Mouse (Mus musculus) MEL (cell line): ENCODE results near the gene Smyd3. TPM values are rescaled to one million over a fixed set of nuclear protein-coding genes. Genes with fewer than 3 reads are reported as not detected.

Experiments
- DNase-seq: peaks from one replicate; pipeline ENCODE4 v3.0.0; 2011; ENCODE audit warnings: low read depth, low spot score
- H3K27ac ChIP-seq: 2 replicates; pipeline ENCODE4 v1.5.1; 2012; ENCODE audit warnings: low read depth, mild to moderate bottlenecking, control low read depth, low read length, moderate library complexity; ENCODE audit not compliant: control insufficient read depth
- H3K27me3 ChIP-seq, 2 experiments: fragments of 150-350 bp in 1 of 2; sonication (generic) in 1 of 2; 2 replicates each; pipeline ENCODE4 v1.6.1; 2012; ENCODE audit warnings: low read length in 2 of 2, mild to moderate bottlenecking in 2 of 2, improper control_type of control experiment in 1 of 2, moderate library complexity in 1 of 2; ENCODE audit not compliant: insufficient read depth in 2 of 2, control insufficient read depth in 1 of 2
- H3K36me3 ChIP-seq, 2 experiments: 2 replicates each; pipeline ENCODE4 v1.6.1; 2012 to 2014; ENCODE audit warnings: low read length in 2 of 2, improper control_type of control experiment in 1 of 2, inconsistent platforms in 1 of 2, mild to moderate bottlenecking in 1 of 2; ENCODE audit not compliant: insufficient read depth in 2 of 2, control insufficient read depth in 1 of 2
- H3K4me1 ChIP-seq, 2 experiments: fragments of 150-350 bp in 1 of 2; sonication (generic) in 1 of 2; 2 replicates each; pipeline ENCODE4 v1.6.1; 2012; ENCODE audit warnings: low read length in 2 of 2, improper control_type of control experiment in 1 of 2, mild to moderate bottlenecking in 1 of 2; ENCODE audit not compliant: insufficient read depth in 2 of 2, control insufficient read depth in 1 of 2
- H3K4me3 ChIP-seq, 2 experiments: fragments of 150-350 bp in 1 of 2; sonication (generic) in 1 of 2; 2 replicates each; pipeline ENCODE4 v1.5.1; 2012; ENCODE audit warnings: low read depth in 2 of 2, low read length in 2 of 2, mild to moderate bottlenecking in 2 of 2, moderate library complexity in 2 of 2, control low read depth in 1 of 2, improper control_type of control experiment in 1 of 2; ENCODE audit not compliant: control insufficient read depth in 1 of 2, insufficient read depth in 1 of 2
- H3K79me2 ChIP-seq: 2 replicates; pipeline ENCODE4 v1.6.1; 2012; ENCODE audit warnings: mild to moderate bottlenecking, low read length, moderate library complexity; ENCODE audit not compliant: control insufficient read depth, poor library complexity, insufficient read depth
- H3K9ac ChIP-seq: 2 replicates; pipeline ENCODE4 v1.6.1; 2012; ENCODE audit warnings: low read depth, mild to moderate bottlenecking, control low read depth, low read length, moderate library complexity; ENCODE audit not compliant: control insufficient read depth, poor library complexity, severe bottlenecking
- H3K9me3 ChIP-seq: fragments of 150-350 bp; sonication (generic); replicated peaks from 2 replicates; pipeline ENCODE4 v1.6.1; 2012; ENCODE audit warnings: mild to moderate bottlenecking, low read length, improper control_type of control experiment, moderate library complexity; ENCODE audit not compliant: insufficient read depth
- BHLHE40 ChIP-seq: IDR thresholded peaks from 2 replicates; pipeline ENCODE4 v1.6.1; 2012; ENCODE audit warnings: low read depth, mild to moderate bottlenecking, inconsistent platforms, low read length, improper control_type of control experiment, borderline replicate concordance
- CHD1 ChIP-seq: IDR thresholded peaks from 2 replicates; pipeline ENCODE4 v1.6.1; 2012; ENCODE audit warnings: low read depth, mild to moderate bottlenecking, inconsistent platforms, low read length, improper control_type of control experiment
- CTCF ChIP-seq, 3 experiments: IDR thresholded peaks in 2 of 3; conservative IDR thresholded peaks in 1 of 3; 2 replicates each; pipeline ENCODE4 v1.5.1; 2011 to 2012; ENCODE audit warnings: low read length in 3 of 3, low read depth in 2 of 3, mild to moderate bottlenecking in 2 of 3, improper control_type of control experiment in 1 of 3, inconsistent platforms in 1 of 3, mixed read lengths in 1 of 3, moderate library complexity in 1 of 3; ENCODE audit not compliant: control insufficient read depth in 1 of 3, insufficient read depth in 1 of 3, poor library complexity in 1 of 3, severe bottlenecking in 1 of 3
- E2F4 ChIP-seq: IDR thresholded peaks from 2 replicates; pipeline ENCODE4 v1.6.1; 2011; ENCODE audit warnings: low read depth, low read length, improper control_type of control experiment, borderline replicate concordance
- EP300 ChIP-seq, 2 experiments: IDR thresholded peaks; 2 replicates each; pipeline ENCODE4 v1.6.1; 2011; ENCODE audit warnings: improper control_type of control experiment in 2 of 2, low read length in 2 of 2, low read depth in 1 of 2, mild to moderate bottlenecking in 1 of 2
- GATA1 ChIP-seq: IDR thresholded peaks from 2 replicates; pipeline ENCODE4 v1.6.1; 2011; ENCODE audit warnings: low read depth, low read length, improper control_type of control experiment
- HCFC1 ChIP-seq: IDR thresholded peaks from 2 replicates; pipeline ENCODE4 v1.6.1; 2012; ENCODE audit warnings: low read depth, mild to moderate bottlenecking, inconsistent platforms, low read length, improper control_type of control experiment, moderate library complexity
- JUND ChIP-seq: IDR thresholded peaks from 2 replicates; pipeline ENCODE4 v1.6.1; 2011; ENCODE audit warnings: low read depth, mild to moderate bottlenecking, improper control_type of control experiment, low read length
- MAX ChIP-seq: IDR thresholded peaks from 2 replicates; pipeline ENCODE4 v1.6.1; 2011; ENCODE audit warnings: low read length, improper control_type of control experiment
- MAZ ChIP-seq: IDR thresholded peaks from 2 replicates; pipeline ENCODE4 v1.6.1; 2012; ENCODE audit warnings: low read depth, mild to moderate bottlenecking, inconsistent platforms, low read length, improper control_type of control experiment
- NRF1 ChIP-seq: IDR thresholded peaks from 2 replicates; pipeline ENCODE4 v1.6.1; 2014; ENCODE audit warnings: low read depth, mild to moderate bottlenecking, inconsistent platforms, low read length, improper control_type of control experiment, moderate library complexity; ENCODE audit not compliant: poor library complexity, insufficient read depth, severe bottlenecking
- POLR2A ChIP-seq, 2 experiments: IDR thresholded peaks; 2 replicates each; pipeline ENCODE4 v1.6.1; 2011 to 2012; ENCODE audit warnings: low read length in 2 of 2, mild to moderate bottlenecking in 2 of 2, control low read depth in 1 of 2, improper control_type of control experiment in 1 of 2, low read depth in 1 of 2, moderate library complexity in 1 of 2; ENCODE audit not compliant: control insufficient read depth in 1 of 2, insufficient read depth in 1 of 2, poor library complexity in 1 of 2
- TAL1 ChIP-seq: IDR thresholded peaks from 2 replicates; pipeline ENCODE4 v1.6.1; 2012; ENCODE audit warnings: mild to moderate bottlenecking, inconsistent platforms, low read length, moderate library complexity, mixed read lengths
- TBP ChIP-seq: IDR thresholded peaks from 2 replicates; pipeline ENCODE4 v1.8.0; 2011; ENCODE audit warnings: low read depth, low read length, improper control_type of control experiment
- USF2 ChIP-seq, 2 experiments: IDR thresholded peaks; 2 replicates each; pipeline ENCODE4 v1.6.1; 2011 to 2012; ENCODE audit warnings: improper control_type of control experiment in 2 of 2, low read length in 2 of 2, borderline replicate concordance in 1 of 2, inconsistent platforms in 1 of 2, low read depth in 1 of 2, mild to moderate bottlenecking in 1 of 2; ENCODE audit not compliant: insufficient read depth in 1 of 2
- ZC3H11A ChIP-seq: IDR thresholded peaks from 2 replicates; pipeline ENCODE4 v1.6.1; 2012; ENCODE audit warnings: low read depth, mild to moderate bottlenecking, inconsistent platforms, low read length, improper control_type of control experiment
- ZNF384 ChIP-seq: IDR thresholded peaks from 2 replicates; pipeline ENCODE4 v1.6.1; 2012; ENCODE audit warnings: low read depth, mild to moderate bottlenecking, inconsistent platforms, low read length, improper control_type of control experiment
- polyA plus RNA-seq, 2 experiments: library from polyadenylated mRNA; stranded (reverse) in 1 of 2; unstranded in 1 of 2; fragments of >175 nt in 1 of 2; fragments of >200 nt in 1 of 2; gene quantifications; 2 replicates each; pipeline versions ENCODE4 v1.2.1 to v1.2.4; 2012; ENCODE audit warnings: low replicate concordance in 2 of 2, low read depth in 1 of 2; ENCODE audit not compliant: insufficient read length in 2 of 2, insufficient read depth in 1 of 2, missing spikeins in 1 of 2
- total RNA-seq: library from RNA; depleted of rRNA; stranded (reverse); fragments of 300-350 nt; gene quantifications from 2 replicates; pipeline ENCODE4 v1.2.3, GENCODE M21; 2012

The Smyd3 gene
- total and polyA plus RNA-seq, 3 experiments, result 13.3 to 18.2 TPM; not detected in 1

- Histone ChIP-seq H3K79me2 (no peaks in the 10 kb centered on the region), H3K27me3 (no peaks in the 10 kb centered on the region), H3K4me3 (no peak overlapping the region), H3K27ac (no peak overlapping the region), H3K9ac (no peak overlapping the region), H3K4me1 (peaks cover 9 to 10% of the 10 kb centered on the region in 2 experiments), H3K9me3 (no peaks in the 10 kb centered on the region), H3K36me3 (peaks cover 0 to 23% of the 10 kb centered on the region in 2 experiments; a peak in 2 of 4 replicates)
- no peak for TF ChIP-seq CHD1
- no peak for TF ChIP-seq BHLHE40
- no peak for TF ChIP-seq USF2 (IDR thresholded peaks at IDR 0.05; ENCODE audit: borderline replicate concordance in 1 of 2, insufficient read depth in 1 of 2, low read depth in 1 of 2, low read length in 2 of 2)
- TF ChIP-seq TBP, result no peak
- no peak for DNase-seq
Observed at GRCm38 (mm10) chr1:179054385-179055116, 463.3 kb downstream of the Smyd3 start.

GRCm38 (mm10) chr1:179052545-179053180 is 465.2 kb downstream of the Smyd3 start:
- Histone ChIP-seq H3K9ac (no peak overlapping the region), H3K27me3 (no peaks in the 10 kb centered on the region), H3K4me3 (no peak overlapping the region), H3K9me3 (no peaks in the 10 kb centered on the region), H3K27ac (no peak overlapping the region), H3K4me1 (peaks cover 6 to 9% of the 10 kb centered on the region in 2 experiments), H3K79me2 (no peaks in the 10 kb centered on the region), H3K36me3 (peaks cover 0 to 18% of the 10 kb centered on the region in 2 experiments; a peak in 2 of 4 replicates)
- no peak for TF ChIP-seq GATA1
- no peak for TF ChIP-seq MAX
- TF ChIP-seq CTCF (IDR thresholded peaks at IDR 0.05 in 2 of 3, conservative IDR thresholded peaks at IDR 0.05 in 1 of 3; ENCODE audit: control insufficient read depth in 1 of 3, insufficient read depth in 1 of 3, low read depth in 2 of 3, low read length in 3 of 3, poor library complexity in 1 of 3, severe bottlenecking in 1 of 3), result no peak
- no peak for TF ChIP-seq BHLHE40
- no peak for TF ChIP-seq USF2 (IDR thresholded peaks at IDR 0.05; ENCODE audit: borderline replicate concordance in 1 of 2, insufficient read depth in 1 of 2, low read depth in 1 of 2, low read length in 2 of 2)
- TF ChIP-seq ZNF384, result no peak
- TF ChIP-seq ZC3H11A, result no peak
- no peak for TF ChIP-seq E2F4
- no peak for TF ChIP-seq MAZ
- TF ChIP-seq TBP, result no peak
- no peak for TF ChIP-seq TAL1
- no peak for TF ChIP-seq POLR2A (IDR thresholded peaks at IDR 0.05; ENCODE audit: control insufficient read depth in 1 of 2, insufficient read depth in 1 of 2, low read depth in 1 of 2, low read length in 2 of 2, poor library complexity in 1 of 2)
- no peak for TF ChIP-seq HCFC1
- TF ChIP-seq EP300 (IDR thresholded peaks at IDR 0.05; ENCODE audit: low read depth in 1 of 2, low read length in 2 of 2), result no peak
- TF ChIP-seq NRF1, result no peak
- no peak for TF ChIP-seq JUND
- DNase-seq, result no peak
